Mouse (Mus musculus) thymus, adult 18-20 months (tissue): ENCODE results near the gene Akr1b8.
"Not testable (repeated sequence)": the region's sequence is repeated elsewhere in the genome, so short reads cannot be mapped to it uniquely, and the experiment has no call there.

Source experiments
- DNase-seq, 2 experiments: peaks; one replicate each; pipeline ENCODE4 v3.0.0; 2022; ENCODE audit warnings: mixed read lengths in 2 of 2

The Akr1b8 gene

GRCm38 (mm10) chr6:34353658-34354353, at the start of gene Akr1b8:
Gene Akr1b8 (plus strand): TSS chr6:34354119.
- no peak for DNase-seq

DNA sequence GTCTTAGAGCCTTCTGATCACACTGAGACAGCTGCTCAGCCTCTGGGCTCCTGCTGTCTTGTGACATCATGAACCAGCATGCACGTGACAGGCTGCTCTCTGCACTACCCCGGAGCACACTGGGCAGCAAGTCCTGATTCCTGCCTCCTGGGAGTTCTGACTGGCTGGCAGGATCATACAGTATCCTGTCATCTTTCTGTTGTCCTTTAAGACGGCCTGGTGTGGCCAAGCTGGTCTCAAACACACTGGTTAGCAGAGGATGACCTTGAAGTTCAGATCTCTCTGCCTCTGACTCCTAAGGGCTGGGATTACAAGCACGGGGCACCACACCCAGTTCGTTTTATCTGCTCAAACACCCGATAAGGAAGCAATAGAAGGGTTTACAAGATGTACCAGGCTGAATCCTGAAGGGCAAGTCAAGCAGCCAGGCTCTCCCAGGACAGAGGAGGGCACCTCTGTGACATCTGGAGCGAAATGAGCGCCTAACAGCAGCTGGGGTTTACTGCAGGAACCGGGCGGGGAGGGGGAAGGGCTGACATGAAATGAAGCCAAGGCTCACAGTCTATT, 49.2 kb upstream of the Akr1b8 start:
- DNase-seq, result no peak

DNA sequence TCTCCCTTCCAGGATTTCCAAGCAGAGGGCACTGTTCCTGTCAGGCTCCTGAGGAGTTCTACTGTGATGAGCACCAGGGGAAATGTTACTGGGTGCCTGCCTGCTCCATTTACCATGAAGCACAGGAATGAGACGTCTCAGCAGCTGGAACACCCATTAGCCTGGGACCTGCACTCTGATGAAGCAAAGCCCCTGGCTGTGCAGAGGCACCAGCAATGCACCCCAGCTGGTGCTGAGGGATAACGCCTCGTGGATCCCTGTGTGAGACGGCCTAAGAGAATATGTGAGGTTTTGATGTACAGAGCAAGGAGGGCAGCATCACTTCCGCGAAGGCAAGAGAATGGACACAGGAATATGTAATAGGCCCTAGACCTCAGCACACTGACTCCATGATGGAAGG, 47.1 kb upstream of the Akr1b8 start:
- DNase-seq, result no peak

DNA sequence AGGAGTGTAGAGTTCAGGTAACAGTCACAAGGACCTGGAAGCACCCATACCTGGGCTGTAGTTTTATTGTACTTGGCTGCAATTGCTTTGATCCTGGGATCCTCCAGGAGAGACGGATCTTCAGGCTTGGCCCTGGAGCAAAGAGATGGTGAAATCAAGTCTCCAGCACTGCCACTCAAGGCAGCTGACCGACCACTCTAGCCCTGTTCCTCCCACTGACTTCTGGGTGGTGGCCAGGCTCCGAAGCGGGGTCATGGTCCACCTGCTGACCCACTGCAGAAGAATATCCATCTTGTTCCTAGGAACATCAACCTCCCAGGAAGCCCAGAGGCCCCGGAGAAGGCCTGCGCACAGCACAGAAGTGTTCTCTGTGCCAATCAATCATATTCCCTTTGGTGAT, 44.4 kb upstream of the Akr1b8 start:
- no peak for DNase-seq

GRCm38 (mm10) chr6:34310023-34310595, 43.8 kb upstream of the Akr1b8 start:
- DNase-seq, result no peak

- no peak for DNase-seq
Observed at GRCm38 (mm10) chr6:34313386-34313785, 40.5 kb upstream of the Akr1b8 start.

- DNase-seq, result no peak
Observed at GRCm38 (mm10) chr6:34313921-34314320, 40.0 kb upstream of the Akr1b8 start.

DNA sequence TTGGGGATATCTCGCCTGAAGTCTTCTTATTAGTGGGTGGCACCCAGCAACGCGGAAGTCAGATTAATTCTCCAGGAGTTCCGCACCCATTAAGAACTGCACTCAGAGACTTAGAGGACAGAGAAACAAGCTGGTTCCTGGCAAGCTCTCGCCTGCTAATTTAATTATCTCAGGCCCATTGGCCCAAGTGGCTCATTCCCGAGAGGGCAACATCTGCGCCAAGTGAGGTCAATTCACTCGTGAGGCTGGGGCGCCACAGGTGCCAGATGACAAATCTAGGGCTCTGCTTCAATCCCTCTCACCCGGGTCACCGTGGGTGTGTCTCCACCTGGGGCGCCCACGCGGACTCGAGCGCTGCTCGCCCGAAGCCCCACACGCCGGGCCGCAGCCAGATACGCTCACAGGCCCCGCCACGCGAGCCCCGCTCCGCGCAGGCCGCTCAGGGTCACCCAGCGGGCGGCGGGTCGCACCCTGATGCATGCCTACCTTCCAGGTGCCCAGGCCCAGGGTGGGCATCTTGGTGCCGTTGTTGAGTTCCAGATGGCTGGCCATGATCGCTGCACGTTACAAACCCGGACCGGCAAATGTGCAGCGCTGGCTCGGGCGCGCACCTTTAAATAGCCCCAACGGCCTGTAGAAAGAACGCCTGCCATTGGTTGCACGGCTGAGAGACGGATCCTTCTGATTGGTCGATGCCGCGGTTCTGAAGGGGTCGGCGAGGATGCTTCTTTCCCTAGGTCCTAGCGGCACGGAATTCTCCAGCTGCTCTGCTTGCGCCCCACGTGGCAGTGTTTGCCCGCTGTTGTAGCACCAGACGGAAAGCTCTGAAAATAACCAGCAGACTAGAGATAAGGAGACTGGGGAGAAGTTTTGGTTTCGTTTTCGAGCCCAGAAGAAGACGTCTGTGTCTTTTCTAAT, 36.8 kb upstream of the Akr1b8 start, which contains the start of gene Akr1b3:
Gene Akr1b3 (minus strand): TSS at position 625 of the 918 bp plus-strand sequence.
- DNase-seq, result peak; percentile 84 to 88

DNA sequence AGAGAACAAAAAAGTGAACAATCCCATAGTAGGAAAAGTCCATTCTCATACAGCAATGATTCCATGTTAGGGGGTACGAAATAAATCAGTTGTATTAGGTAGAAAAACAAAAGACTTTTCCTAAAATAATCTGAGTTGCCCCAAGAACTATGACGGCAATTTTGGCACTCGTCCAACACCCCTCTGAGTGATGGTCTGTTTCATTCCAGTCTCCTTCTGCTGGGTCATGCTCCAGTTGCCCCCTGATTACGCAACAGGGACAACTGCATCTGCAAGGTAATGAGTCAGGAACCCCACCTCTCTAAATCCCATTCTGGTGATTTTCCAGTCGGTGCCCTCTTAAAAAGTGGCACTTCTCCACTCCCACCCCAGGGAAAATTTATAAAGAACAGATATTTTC, 35.7 kb upstream of the Akr1b8 start:
- peak in 1 of 2 experiments; percentile 15 for DNase-seq

DNA sequence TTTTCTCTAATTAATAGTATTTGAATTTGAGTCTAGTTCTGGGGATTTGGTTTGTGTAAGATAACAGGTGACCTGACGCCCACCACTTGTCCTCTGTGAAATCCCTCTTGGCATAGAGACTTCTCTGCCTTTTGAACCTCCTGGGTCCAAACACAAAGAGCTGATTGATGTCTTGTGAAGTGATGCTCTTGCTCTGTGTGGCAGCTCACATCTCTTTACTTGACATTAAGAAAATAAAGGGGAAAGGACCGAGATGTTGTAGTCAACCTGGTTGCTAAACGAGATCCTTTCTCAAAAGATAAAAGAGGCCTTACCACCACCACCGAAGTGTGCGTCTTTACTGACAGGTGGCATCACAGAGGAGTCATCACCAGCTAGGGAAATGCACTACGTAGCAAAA, 35.3 kb upstream of the Akr1b8 start:
- DNase-seq, result no peak

DNA sequence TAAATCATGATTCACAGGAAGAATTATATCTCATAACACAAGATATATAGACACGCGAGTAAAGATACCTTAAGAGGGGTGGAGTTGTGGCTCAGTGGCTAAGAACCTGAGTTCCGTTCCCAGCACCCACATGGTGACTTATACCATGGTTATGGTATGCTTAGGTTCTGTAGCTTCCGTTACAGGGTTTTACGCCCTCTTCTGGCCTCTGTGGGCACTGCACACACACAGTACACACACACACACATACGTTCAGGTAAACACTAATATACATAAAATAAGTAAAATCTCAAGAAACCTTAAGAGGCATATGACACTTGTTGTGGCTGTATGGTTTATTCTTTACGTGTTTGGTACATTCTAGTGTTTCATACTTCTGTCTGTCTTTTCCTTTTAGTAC, 31.8 kb upstream of the Akr1b8 start:
- DNase-seq, result no peak

- no peak for DNase-seq
Observed at GRCm38 (mm10) chr6:34331379-34331778, 22.5 kb upstream of the Akr1b8 start.

GRCm38 (mm10) chr6:34331804-34332203, 22.1 kb upstream of the Akr1b8 start:
- not testable (repeated sequence) for DNase-seq

DNA sequence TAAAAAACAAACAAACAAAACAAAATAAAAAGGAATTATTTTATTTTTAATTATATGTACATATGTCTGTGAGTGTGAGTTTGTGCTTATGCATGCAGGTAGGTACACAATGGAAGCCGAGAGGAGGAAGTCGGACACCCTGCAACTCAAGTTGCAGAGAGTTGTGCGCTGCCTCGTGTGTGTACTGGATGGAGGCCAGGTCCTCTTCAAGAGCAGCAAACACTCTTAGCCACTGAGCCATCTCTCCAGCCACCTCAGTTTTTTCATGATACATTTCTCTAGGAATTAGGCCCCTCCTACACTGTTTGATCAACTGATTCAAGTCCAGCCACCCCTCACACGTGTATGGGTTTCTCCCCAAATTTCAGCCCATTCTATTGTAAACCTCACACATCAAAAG, 19.2 kb upstream of the Akr1b8 start:
- no peak for DNase-seq

DNA sequence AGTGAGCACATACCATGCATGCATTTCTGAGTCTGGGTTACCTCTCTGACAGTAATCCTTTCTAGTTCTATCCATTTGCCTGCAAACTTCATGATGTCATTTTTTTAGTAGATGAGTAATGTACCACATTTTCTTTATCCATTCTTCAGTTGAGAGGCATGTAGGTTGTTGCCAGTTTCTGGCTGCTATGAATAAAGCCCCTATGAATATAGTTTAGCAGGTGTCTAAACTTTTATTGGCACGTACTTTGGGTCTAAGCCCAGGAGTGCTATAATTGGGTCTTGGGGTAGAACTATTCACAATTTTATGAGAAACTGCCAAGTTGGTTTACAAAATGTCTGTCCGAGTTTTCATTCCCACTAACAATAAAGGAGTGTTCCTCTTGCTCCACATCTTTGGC, 16.1 kb upstream of the Akr1b8 start:
- no peak for DNase-seq

- DNase-seq, result no peak
Observed at GRCm38 (mm10) chr6:34341991-34342390, 11.9 kb upstream of the Akr1b8 start.

- DNase-seq, result no peak
Observed at GRCm38 (mm10) chr6:34342476-34342875, 11.4 kb upstream of the Akr1b8 start.

GRCm38 (mm10) chr6:34343426-34343825, 10.5 kb upstream of the Akr1b8 start:
- DNase-seq, result no peak

- DNase-seq, result no peak
Observed at GRCm38 (mm10) chr6:34344135-34344850, 9.6 kb upstream of the Akr1b8 start.

DNA sequence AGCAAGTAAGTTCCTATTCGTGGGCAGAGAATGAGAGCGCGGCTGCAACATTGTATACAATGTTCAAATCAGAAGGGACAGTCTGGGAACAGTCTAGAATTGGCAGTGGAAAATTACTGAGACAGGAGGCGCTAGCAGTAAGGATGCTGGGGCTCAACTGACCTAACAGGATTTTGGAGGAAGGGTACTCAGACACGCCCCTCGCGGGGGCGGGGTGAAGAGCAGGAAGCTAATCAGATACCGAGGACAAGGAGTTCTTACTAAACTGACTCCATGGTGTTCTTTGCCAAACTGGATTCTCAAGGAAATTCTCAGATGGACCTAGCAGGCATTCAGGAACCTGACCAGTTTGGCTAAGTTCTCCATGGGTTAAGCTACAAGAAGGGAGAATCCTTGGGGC, 9.0 kb upstream of the Akr1b8 start:
- no peak for DNase-seq

DNA sequence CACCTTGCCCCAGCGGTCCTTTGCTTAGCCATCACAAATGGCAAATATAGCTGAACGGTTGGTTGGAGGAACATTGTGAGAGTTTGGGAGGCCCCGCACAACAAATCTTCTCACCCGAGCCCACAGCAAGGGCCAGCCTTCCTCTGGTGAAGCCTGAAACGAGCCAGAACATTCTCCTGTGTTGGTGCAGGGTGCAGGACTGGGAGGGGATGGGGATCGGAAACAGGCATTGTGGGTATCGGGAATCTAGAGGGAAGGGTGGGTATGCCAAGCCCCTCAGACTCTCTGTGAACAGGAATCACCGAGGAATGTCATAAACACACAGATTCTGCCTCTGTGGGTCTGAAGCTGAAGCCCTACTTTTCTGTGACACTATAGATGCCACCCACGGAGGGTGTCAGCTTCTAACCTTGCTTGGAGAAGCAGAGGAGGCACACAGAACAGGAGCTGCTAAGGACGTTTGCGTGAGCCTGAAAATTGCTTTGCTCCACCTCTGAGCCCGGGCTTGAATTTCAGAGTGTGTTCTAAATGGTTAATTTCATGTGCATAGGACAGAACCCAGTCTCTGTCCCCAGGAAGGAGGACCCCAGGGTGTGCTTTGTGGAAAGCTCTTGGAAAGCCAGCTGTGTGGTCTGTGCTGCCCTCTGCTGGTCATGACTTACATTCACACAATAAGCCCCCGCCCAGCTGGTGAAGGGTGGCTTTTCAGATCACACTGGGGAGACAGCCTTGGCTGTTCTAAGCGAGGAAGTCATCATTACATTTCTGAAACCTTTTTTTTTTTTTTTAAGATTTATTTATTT, 7.6 kb upstream of the Akr1b8 start:
- DNase-seq, result peak; percentile 41 to 42
